In genomic region chr7:35117761-35118098, GRCm38 (mm10) we compare ENCODE assay signal across 8 mouse cellular contexts. TPM values are rescaled to one million over a fixed set of nuclear protein-coding genes. Genes with fewer than 3 reads are reported as not detected.
DNase-seq lines count a peak whose midpoint lies in the region; ATAC-seq and TF ChIP-seq lines count a peak whose summit lies in the region.

No protein-coding gene starts in this region.

- peaks cover 54% of the 10 kb centered on the region for H3K27me3 ChIP-seq in lung, embryonic 14.5 days (ENCODE audit: insufficient read depth, low read length)
- peaks cover 57% of the 10 kb centered on the region for H3K27me3 ChIP-seq in forebrain, embryonic 11.5 days (ENCODE audit: control insufficient read depth, insufficient read depth, low read length)
- H3K27me3 ChIP-seq in limb, embryonic 13.5 days = peaks cover 72% of the 10 kb centered on the region
- H3K27me3 ChIP-seq in stomach, embryonic 14.5 days (ENCODE audit: control insufficient read depth, insufficient read depth, low read length) = peaks cover 24% of the 10 kb centered on the region

- peak overlapping the region; percentile 62 for H3K4me3 ChIP-seq in lung, embryonic 14.5 days (ENCODE audit: low read depth, low read length)
- H3K4me3 ChIP-seq in forebrain, embryonic 11.5 days (ENCODE audit: low read depth, low read length) = peak overlapping the region; percentile 45
- peak overlapping the region; percentile 62 for H3K4me3 ChIP-seq in limb, embryonic 13.5 days
- H3K4me3 ChIP-seq in stomach, embryonic 14.5 days (ENCODE audit: low read depth, low read length) = peak overlapping the region; percentile 56

- peak; percentile 30 for DNase-seq in lung, embryonic 14.5 days
- no peak for DNase-seq in lung, postnatal 10 days
- no peak for DNase-seq in forebrain, embryonic 11.5 days (ENCODE audit: low spot score)
- no peak for DNase-seq in cerebellum, postnatal 10 days
- DNase-seq in adrenal gland, postnatal 25 days = no peak
- no peak for DNase-seq in kidney, adult 8-10 months

- no peaks in the 10 kb centered on the region for H3K36me3 ChIP-seq in lung, embryonic 14.5 days (ENCODE audit: insufficient read depth)
- H3K36me3 ChIP-seq in forebrain, embryonic 11.5 days (ENCODE audit: control insufficient read depth, insufficient read depth, low read length) = no peaks in the 10 kb centered on the region
- no peaks in the 10 kb centered on the region for H3K36me3 ChIP-seq in limb, embryonic 13.5 days
- H3K36me3 ChIP-seq in stomach, embryonic 14.5 days (ENCODE audit: control insufficient read depth, insufficient read depth, low read length) = no peaks in the 10 kb centered on the region

- ATAC-seq in lung, embryonic 14.5 days (ENCODE audit: insufficient read depth) = no peak
- ATAC-seq in forebrain, embryonic 11.5 days (replicated peaks; ENCODE audit: low FRiP score) = no peak
- no peak for ATAC-seq in limb, embryonic 13.5 days (ENCODE audit: low FRiP score, low read depth)
- ATAC-seq in stomach, embryonic 14.5 days (ENCODE audit: insufficient number of reproducible peaks, insufficient read depth, low FRiP score, low read depth) = no peak

- H3K4me2 ChIP-seq in lung, embryonic 14.5 days = peak overlapping the region; percentile 98
- peak overlapping the region; percentile 97 for H3K4me2 ChIP-seq in forebrain, embryonic 11.5 days (ENCODE audit: low read depth, low read length, severe bottlenecking)
- H3K4me2 ChIP-seq in limb, embryonic 13.5 days (replicated peaks) = peak overlapping the region; percentile 95
- peak overlapping the region; percentile 94 for H3K4me2 ChIP-seq in stomach, embryonic 14.5 days (replicated peaks; ENCODE audit: low read depth, low read length)

- H3K9ac ChIP-seq in lung, embryonic 14.5 days = peak overlapping the region; percentile 60
- peak overlapping the region; percentile 64 for H3K9ac ChIP-seq in forebrain, embryonic 11.5 days (ENCODE audit: low read length)
- peak overlapping the region; percentile 68 for H3K9ac ChIP-seq in limb, embryonic 13.5 days
- peak overlapping the region; percentile 47; the same call in 1 of the 2 replicates for H3K9ac ChIP-seq in stomach, embryonic 14.5 days (replicated peaks; ENCODE audit: low read depth, low read length)

- 1% methylated on average over 25 of the region's 25 CpGs for WGBS in lung, embryonic 14.5 days
- WGBS in forebrain, embryonic 11.5 days = under 1% methylated on average over 25 of the region's 25 CpGs
- WGBS in limb, embryonic 13.5 days = 1% methylated on average over 25 of the region's 25 CpGs
- WGBS in stomach, embryonic 14.5 days = 1% methylated on average over 25 of the region's 25 CpGs

- H3K27ac ChIP-seq in lung, embryonic 14.5 days (ENCODE audit: low read depth) = peak overlapping the region; percentile 87; the same call in 1 of the 2 replicates
- H3K27ac ChIP-seq in forebrain, embryonic 11.5 days (ENCODE audit: low read depth, low read length) = no peak overlapping the region
- no peak overlapping the region for H3K27ac ChIP-seq in limb, embryonic 13.5 days
- H3K27ac ChIP-seq in stomach, embryonic 14.5 days (ENCODE audit: low read length) = peak overlapping the region; percentile 84; the same call in 1 of the 2 replicates

- H3K9me3 ChIP-seq in lung, embryonic 14.5 days (ENCODE audit: low read depth, low read length) = no peaks in the 10 kb centered on the region
- no peaks in the 10 kb centered on the region for H3K9me3 ChIP-seq in forebrain, embryonic 11.5 days (ENCODE audit: control insufficient read depth, low read length)
- H3K9me3 ChIP-seq in limb, embryonic 13.5 days = no peaks in the 10 kb centered on the region
- no peaks in the 10 kb centered on the region for H3K9me3 ChIP-seq in stomach, embryonic 14.5 days (ENCODE audit: control insufficient read depth, low read depth, low read length)

- no peak for TF ChIP-seq CTCF in lung, embryonic 14.5 days (IDR thresholded peaks at IDR 0.05; ENCODE audit: low read depth)

- peaks cover 6% of the 10 kb centered on the region; the same call in 1 of the 2 replicates for H3K4me1 ChIP-seq in lung, embryonic 14.5 days (ENCODE audit: insufficient read depth)
- peaks cover 18% of the 10 kb centered on the region for H3K4me1 ChIP-seq in forebrain, embryonic 11.5 days (replicated peaks; ENCODE audit: control insufficient read depth, insufficient read depth, low read length)
- H3K4me1 ChIP-seq in limb, embryonic 13.5 days = peaks cover 27% of the 10 kb centered on the region
- peaks cover 8% of the 10 kb centered on the region; the same call in 1 of the 2 replicates for H3K4me1 ChIP-seq in stomach, embryonic 14.5 days (ENCODE audit: control insufficient read depth, insufficient read depth, low read length)

RNA-seq across cellular contexts. Expression of gene Cebpa, which starts 1.4 kb away (rescaled TPM):
- 5.1 and 6.0 TPM in 2 replicates for polyA plus RNA-seq in lung, embryonic 14.5 days (2014; fragmentation: Nextera tagmentation; extraction: Ambion mirVana)
- polyA plus RNA-seq in forebrain, embryonic 11.5 days (2014; fragmentation: Nextera tagmentation; extraction: Ambion mirVana) = 0.63 and 0.73 TPM in 2 replicates
- polyA plus RNA-seq in limb, embryonic 13.5 days (2015; fragmentation: Nextera tagmentation; extraction: Ambion mirVana) = 2.0 and 2.2 TPM in 2 replicates
- 3.7 and 4.0 TPM in 2 replicates for polyA plus RNA-seq in stomach, embryonic 14.5 days (2014; fragmentation: Nextera tagmentation; extraction: Ambion mirVana)
- total RNA-seq in adrenal gland, postnatal 25 days (2021) = 115 and 116 TPM in 2 replicates

Comparison
In these comparisons a context has a peak if more than half of its experiments do, and no peak if none do; other contexts are left out.
1. H3K27ac ChIP-seq: peak in lung, embryonic 14.5 days (single experiment) and stomach, embryonic 14.5 days (single experiment); none in forebrain, embryonic 11.5 days (single experiment) and limb, embryonic 13.5 days (single experiment).
2. Peak in every context shown above with its lines, with median percentiles within 50 percentile points of each other: H3K4me2 ChIP-seq, H3K4me3 ChIP-seq and H3K9ac ChIP-seq.